Mouse (Mus musculus): ENCODE results near the gene Gm14569. TPM values are rescaled to one million over a fixed set of nuclear protein-coding genes. Genes with fewer than 3 reads are reported as not detected.

Gm14569 gene
- total RNA-seq (2015; ENCODE audit: low replicate concordance) (not detected in 2 replicates), total RNA-seq (2017; ENCODE audit: low replicate concordance) (not detected in 2 replicates)

- no peak for ATAC-seq (replicated peaks; ENCODE audit: low FRiP score, poor library complexity, severe bottlenecking)
These were observed at the start of gene Gm14569 for GRCm38 (mm10) chrX:36491730-36492129. TSS of gene Gm14569 (minus strand) at chrX:36491830.

GRCm38 (mm10) chrX:36534514-36534913 is 42.9 kb upstream of the Gm14569 start:
- no peak for ATAC-seq (replicated peaks; ENCODE audit: low FRiP score, poor library complexity, severe bottlenecking)

- ATAC-seq (replicated peaks; ENCODE audit: low FRiP score, poor library complexity, severe bottlenecking): no peak
These were observed 42.1 kb upstream of the Gm14569 start for GRCm38 (mm10) chrX:36533744-36534143.

GRCm38 (mm10) chrX:36530251-36530650 is 38.6 kb upstream of the Gm14569 start:
- no peak for ATAC-seq (replicated peaks; ENCODE audit: low FRiP score, poor library complexity, severe bottlenecking)

GRCm38 (mm10) chrX:36523729-36524128 is 32.1 kb upstream of the Gm14569 start:
- ATAC-seq (replicated peaks; ENCODE audit: low FRiP score, poor library complexity, severe bottlenecking): no peak

GRCm38 (mm10) chrX:36513726-36514125 is 22.1 kb upstream of the Gm14569 start:
- no peak for ATAC-seq (replicated peaks; ENCODE audit: low FRiP score, poor library complexity, severe bottlenecking)

- no peak for ATAC-seq (replicated peaks; ENCODE audit: low FRiP score, poor library complexity, severe bottlenecking)
These were observed 21.6 kb upstream of the Gm14569 start for GRCm38 (mm10) chrX:36513231-36513630.

GRCm38 (mm10) chrX:36506863-36507262 is 15.2 kb upstream of the Gm14569 start:
- ATAC-seq (replicated peaks; ENCODE audit: low FRiP score, poor library complexity, severe bottlenecking): no peak

GRCm38 (mm10) chrX:36489506-36489905 is 2.1 kb downstream of the Gm14569 start:
- no peak for ATAC-seq (replicated peaks; ENCODE audit: low FRiP score, poor library complexity, severe bottlenecking)

GRCm38 (mm10) chrX:36487996-36488395 is 3.6 kb downstream of the Gm14569 start:
- 0 out of 2 replicates have a peak, but pooled peaks have one; percentile 52 for ATAC-seq (replicated peaks; ENCODE audit: low FRiP score, poor library complexity, severe bottlenecking)

- no peak for ATAC-seq (replicated peaks; ENCODE audit: low FRiP score, poor library complexity, severe bottlenecking)
These were observed 16.8 kb downstream of the Gm14569 start for GRCm38 (mm10) chrX:36474873-36475272.

- no peak for ATAC-seq (replicated peaks; ENCODE audit: low FRiP score, poor library complexity, severe bottlenecking)
These were observed 17.4 kb downstream of the Gm14569 start for GRCm38 (mm10) chrX:36474103-36474751.

- no peak for ATAC-seq (replicated peaks; ENCODE audit: low FRiP score, poor library complexity, severe bottlenecking)
These were observed 35.6 kb downstream of the Gm14569 start for GRCm38 (mm10) chrX:36456031-36456430.

GRCm38 (mm10) chrX:36437932-36438331 is 53.7 kb downstream of the Gm14569 start:
- ATAC-seq (replicated peaks; ENCODE audit: low FRiP score, poor library complexity, severe bottlenecking): no peak

GRCm38 (mm10) chrX:36434993-36435392 is 56.6 kb downstream of the Gm14569 start:
- ATAC-seq (replicated peaks; ENCODE audit: low FRiP score, poor library complexity, severe bottlenecking): no peak

- ATAC-seq (replicated peaks; ENCODE audit: low FRiP score, poor library complexity, severe bottlenecking): no peak
These were observed 72.5 kb downstream of the Gm14569 start for GRCm38 (mm10) chrX:36419153-36419552.

- ATAC-seq (replicated peaks; ENCODE audit: low FRiP score, poor library complexity, severe bottlenecking): no peak
These were observed 89.3 kb downstream of the Gm14569 start for GRCm38 (mm10) chrX:36402316-36402715.

- no peak for ATAC-seq (replicated peaks; ENCODE audit: low FRiP score, poor library complexity, severe bottlenecking)
These were observed 90.7 kb downstream of the Gm14569 start, which contains the start of gene Gm6268 for GRCm38 (mm10) chrX:36400980-36401379. TSS of gene Gm6268 (plus strand) at chrX:36401280.

GRCm38 (mm10) chrX:36393279-36393678 is 98.4 kb downstream of the Gm14569 start:
- ATAC-seq (replicated peaks; ENCODE audit: low FRiP score, poor library complexity, severe bottlenecking): no peak

GRCm38 (mm10) chrX:36392672-36393071 is 99.0 kb downstream of the Gm14569 start:
- ATAC-seq (replicated peaks; ENCODE audit: low FRiP score, poor library complexity, severe bottlenecking): no peak

- no peak for ATAC-seq (replicated peaks; ENCODE audit: low FRiP score, poor library complexity, severe bottlenecking)
These were observed 101.1 kb downstream of the Gm14569 start for GRCm38 (mm10) chrX:36390503-36390902.

GRCm38 (mm10) chrX:36389971-36390370 is 101.7 kb downstream of the Gm14569 start:
- ATAC-seq (replicated peaks; ENCODE audit: low FRiP score, poor library complexity, severe bottlenecking): no peak

Measured in erythroblast, adult 5-6 weeks (primary cell).